ENCODE assay signal across 9 mouse cellular contexts in the genomic region with DNA sequence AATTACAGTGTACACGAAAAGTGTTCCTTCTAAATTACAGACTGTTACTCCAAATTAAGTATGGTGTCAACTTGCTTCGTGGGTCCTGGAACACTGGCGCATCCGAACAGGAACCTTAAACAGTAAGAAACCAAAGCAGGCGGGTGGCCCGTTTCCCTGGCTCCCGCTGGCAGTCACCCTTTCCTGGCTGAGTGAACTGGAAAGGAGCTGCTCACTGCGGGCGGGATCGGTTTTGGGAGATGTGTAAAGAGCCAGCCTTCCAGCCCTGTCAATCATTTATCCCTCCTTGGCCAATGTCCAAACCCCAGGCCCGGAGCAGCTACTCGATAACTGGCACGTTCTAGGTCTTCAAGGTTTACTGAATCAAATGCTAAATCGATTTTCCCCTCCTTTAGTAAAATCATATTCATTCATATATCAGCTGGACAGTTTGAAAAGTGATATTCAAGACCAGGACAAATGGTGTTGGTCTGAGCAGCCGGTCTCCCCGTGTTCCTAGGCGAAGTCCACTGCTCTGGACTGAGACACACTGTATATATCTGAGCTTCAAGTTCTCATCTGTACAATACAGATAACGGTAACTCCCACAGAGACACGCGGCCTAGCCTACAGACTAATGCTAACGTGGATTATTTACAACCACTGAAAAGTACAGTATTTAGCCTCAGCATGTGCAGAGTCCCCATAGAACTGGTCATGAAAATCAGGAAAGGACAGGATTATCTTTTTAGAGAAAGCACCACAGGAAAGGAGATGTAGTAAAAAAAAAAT. TPM values are rescaled to one million over a fixed set of nuclear protein-coding genes. Genes with fewer than 3 reads are reported as not detected.
DNase-seq lines count a peak whose midpoint lies in the region; ATAC-seq lines count a peak whose summit lies in the region.
"Had no signal": no experiment of that assay in that cellular context is flagged by ENCODE, and none has a peak within 500 bp of the region (broad histone marks: within the 10 kb centered on the region; RNA-seq: fewer than 3 reads in every experiment).

No protein-coding gene starts in this region.

- H3K9ac ChIP-seq in kidney, embryonic 14.5 days (ENCODE audit: low read depth, low read length): no peak overlapping the region

- H3K4me3 ChIP-seq in kidney, embryonic 14.5 days (ENCODE audit: low read length): no peak overlapping the region

- no peaks in the 10 kb centered on the region for H3K9me3 ChIP-seq in kidney, embryonic 14.5 days (ENCODE audit: control insufficient read depth, low read length)

- no peaks in the 10 kb centered on the region for H3K27me3 ChIP-seq in kidney, embryonic 14.5 days (ENCODE audit: control insufficient read depth, insufficient read depth, low read length)

- peak overlapping the region; percentile 91 for H3K4me2 ChIP-seq in kidney, embryonic 14.5 days (replicated peaks; ENCODE audit: low read depth, low read length)

- intact Hi-C loops in left cerebral cortex, postnatal 4 days (cut with DNase I): loop anchor here (10.0 kb wide), 1 partner anchor 210 kb away; no protein-coding TSS in a partner anchor
- intact Hi-C loops in left cerebral cortex, postnatal 14 days (cut with DNase I): no loop called here

- peak; percentile 83 for ATAC-seq in erythroblast, adult 5-6 weeks (replicated peaks; ENCODE audit: low FRiP score, poor library complexity, severe bottlenecking)
- ATAC-seq in kidney, embryonic 14.5 days (ENCODE audit: low FRiP score, low TSS enrichment): no peak
- ATAC-seq in megakaryocyte-erythroid progenitor cell, adult 5-6 weeks (replicated peaks; ENCODE audit: low FRiP score, low TSS enrichment, poor library complexity, severe bottlenecking): peak; percentile 77

- 0 out of 2 replicates have a peak, but pooled peaks cover 7% of the 10 kb centered on the region for H3K4me1 ChIP-seq in kidney, embryonic 14.5 days (ENCODE audit: control insufficient read depth, insufficient read depth, low read length)

- WGBS in kidney, embryonic 14.5 days: 73% methylated on average over 21 of the region's 21 CpGs

- peak; percentile 29 for DNase-seq in left cerebral cortex, postnatal 4 days
- no peak for DNase-seq in left cerebral cortex, postnatal 14 days (ENCODE audit: low spot score in 2 of 2)
- no peak for DNase-seq in adrenal gland, postnatal 36 days
- no peak for DNase-seq in layer of hippocampus, adult 18-20 months (ENCODE audit: low spot score in 2 of 2)
- DNase-seq in urinary bladder, adult 2 months (ENCODE audit: low spot score): no peak

- H3K36me3 ChIP-seq in kidney, embryonic 14.5 days (ENCODE audit: control insufficient read depth, insufficient read depth, low read length): peaks cover under 1% of the 10 kb centered on the region; the same call in 1 of the 2 replicates

- peak overlapping the region; percentile 53; the same call in 1 of the 2 replicates for H3K27ac ChIP-seq in kidney, embryonic 14.5 days (ENCODE audit: low read depth, low read length)
- H3K27ac ChIP-seq: macrophage had no signal

RNA-seq across cellular contexts. Expression of gene Bag2, which starts 2.4 kb away (rescaled TPM):
- total RNA-seq in left cerebral cortex, postnatal 4 days (2021): 10 to 100 TPM; 14.4 to 17.6 TPM
- total RNA-seq in left cerebral cortex, postnatal 14 days (2021): 10 to 100 TPM; 16.5 to 17.2 TPM
- 10.8 and 17.6 TPM in 2 replicates for total RNA-seq in erythroblast, adult 5-6 weeks (2015; ENCODE audit: low replicate concordance)
- total RNA-seq in erythroblast, adult 5-6 weeks (2017; ENCODE audit: low replicate concordance): 7.1 and 9.0 TPM in 2 replicates
- 63.8 and 87.5 TPM in 2 replicates for polyA plus RNA-seq in kidney, embryonic 14.5 days (2014; fragmentation: Nextera tagmentation; extraction: Ambion mirVana)
- total RNA-seq in megakaryocyte-erythroid progenitor cell, adult 5-6 weeks (2014; fragmentation: Nextera tagmentation): 66.0 and 89.5 TPM in 2 replicates
- 64.8 and 76.6 TPM in 2 replicates for total RNA-seq in megakaryocyte-erythroid progenitor cell, adult 5-6 weeks (2017)
- 10 to 100 TPM; 14.6 to 17.0 TPM for total RNA-seq in adrenal gland, postnatal 36 days (2021)
- total RNA-seq in layer of hippocampus, adult 18-20 months (2021): 10 to 100 TPM in 1 of 2 experiments, 1 to 10 TPM in 1; 9.5 to 10.7 TPM
- polyA plus RNA-seq in urinary bladder, adult 2 months (2012; rRNA removed): 89.9 and 91.2 TPM in 2 replicates

RNA-seq across cellular contexts. Expression of gene Rab23, which starts 35.5 kb away (rescaled TPM):
- 10 to 100 TPM; 33.9 to 34.2 TPM for total RNA-seq in left cerebral cortex, postnatal 4 days (2021)
- total RNA-seq in left cerebral cortex, postnatal 14 days (2021): 10 to 100 TPM; 26.7 to 30.6 TPM
- 0.63 and 1.2 TPM in 2 replicates for total RNA-seq in erythroblast, adult 5-6 weeks (2015; ENCODE audit: low replicate concordance)
- total RNA-seq in erythroblast, adult 5-6 weeks (2017; ENCODE audit: low replicate concordance): 5.5 TPM in 1 of 2 replicates, not detected in the other
- 13.7 and 30.7 TPM in 2 replicates for polyA plus RNA-seq in kidney, embryonic 14.5 days (2014; fragmentation: Nextera tagmentation; extraction: Ambion mirVana)
- 1.6 and 3.5 TPM in 2 replicates for total RNA-seq in megakaryocyte-erythroid progenitor cell, adult 5-6 weeks (2014; fragmentation: Nextera tagmentation)
- 0.99 and 4.2 TPM in 2 replicates for total RNA-seq in megakaryocyte-erythroid progenitor cell, adult 5-6 weeks (2017)
- total RNA-seq in adrenal gland, postnatal 36 days (2021): 10 to 100 TPM; 10.3 to 11.9 TPM
- 10 to 100 TPM; 29.6 to 31.3 TPM for total RNA-seq in layer of hippocampus, adult 18-20 months (2021)
- polyA plus RNA-seq in urinary bladder, adult 2 months (2012; rRNA removed): 14.6 and 18.3 TPM in 2 replicates

RNA-seq across cellular contexts. Expression of gene Zfp451, which starts 59.2 kb away (rescaled TPM):
- total RNA-seq in left cerebral cortex, postnatal 4 days (2021): 10 to 100 TPM; 85.4 to 89.8 TPM
- total RNA-seq in left cerebral cortex, postnatal 14 days (2021): 10 to 100 TPM; 56.6 to 57.5 TPM
- 10.2 and 26.9 TPM in 2 replicates for total RNA-seq in erythroblast, adult 5-6 weeks (2015; ENCODE audit: low replicate concordance)
- total RNA-seq in erythroblast, adult 5-6 weeks (2017; ENCODE audit: low replicate concordance): 8.4 and 10.2 TPM in 2 replicates
- 21.0 and 38.8 TPM in 2 replicates for polyA plus RNA-seq in kidney, embryonic 14.5 days (2014; fragmentation: Nextera tagmentation; extraction: Ambion mirVana)
- total RNA-seq in megakaryocyte-erythroid progenitor cell, adult 5-6 weeks (2014; fragmentation: Nextera tagmentation): 39.7 and 44.7 TPM in 2 replicates
- total RNA-seq in megakaryocyte-erythroid progenitor cell, adult 5-6 weeks (2017): 18.7 and 37.2 TPM in 2 replicates
- total RNA-seq in adrenal gland, postnatal 36 days (2021): 10 to 100 TPM; 35.3 to 38.5 TPM
- 10 to 100 TPM; 47.2 to 55.0 TPM for total RNA-seq in layer of hippocampus, adult 18-20 months (2021)
- polyA plus RNA-seq in urinary bladder, adult 2 months (2012; rRNA removed): 15.8 and 16.8 TPM in 2 replicates
